Mouse (Mus musculus): ENCODE data around the gene Cd302.

DNA sequence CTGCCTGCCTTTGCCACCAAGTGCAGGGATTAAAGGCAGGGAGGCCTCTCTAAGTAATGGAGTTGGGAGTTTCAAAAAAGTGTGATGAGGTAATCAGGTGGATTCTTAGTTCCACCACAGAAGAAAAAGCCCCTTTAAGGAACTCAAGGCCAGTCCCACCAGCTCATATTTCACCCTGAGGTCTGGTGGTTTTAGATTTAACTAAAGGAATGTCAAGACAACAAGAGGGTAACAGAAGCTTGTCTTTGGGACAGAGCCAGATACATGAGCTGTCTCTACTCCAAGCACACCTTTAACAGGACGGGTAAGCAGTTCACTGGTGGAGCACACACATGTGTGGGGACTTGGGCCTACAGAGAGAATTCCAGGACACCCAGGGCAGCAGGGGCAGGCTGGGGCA, 16.7 kb downstream of the Cd302 start:
- TF ChIP-seq FLI1 (IDR thresholded peaks at IDR 0.05; ENCODE audit: low read length): no peak
- TF ChIP-seq GATA1 (IDR thresholded peaks at IDR 0.05; ENCODE audit: borderline replicate concordance, low read length): no peak
